ENCODE assay signal across 9 mouse cellular contexts in genomic region chr13:34875741-34876445, GRCm38 (mm10). TPM values are rescaled to one million over a fixed set of nuclear protein-coding genes. Genes with fewer than 3 reads are reported as not detected.
DNase-seq lines count a peak whose midpoint lies in the region; ATAC-seq lines count a peak whose summit lies in the region.
"Had no signal": no experiment of that assay in that cellular context is flagged by ENCODE, and none has a peak within 500 bp of the region (broad histone marks: within the 10 kb centered on the region; RNA-seq: fewer than 3 reads in every experiment).

No protein-coding gene starts in this region.

- DNase-seq in 416B (ENCODE audit: low read depth) (peak; percentile 67), MN1 (ENCODE audit: low spot score) (peak; percentile 74)
- DNase-seq in kidney, postnatal 36 days, result peak; percentile 68 to 81
- no peak for DNase-seq in left cerebral cortex, postnatal 36 days (ENCODE audit: low spot score in 2 of 2)

- peak overlapping the region; percentile 92 for H3K4me3 ChIP-seq in embryonic facial prominence, embryonic 12.5 days
- H3K4me3 ChIP-seq in heart, embryonic 16.5 days (ENCODE audit: low read length), result peak overlapping the region; percentile 96
- H3K4me3 ChIP-seq in megakaryocyte, embryonic 14.5 days (replicated peaks), result peak overlapping the region; percentile 97
- peak overlapping the region; percentile 97 for H3K4me3 ChIP-seq in stomach, embryonic 15.5 days (replicated peaks)

- intact Hi-C loops in left cerebral cortex, postnatal 36 days (cut with DNase I), result loop anchor here (10.0 kb wide), 1 partner anchor 841 kb away; the partner anchor contains the start of gene Bphl

- peak overlapping the region; percentile 87 for H3K4me2 ChIP-seq in embryonic facial prominence, embryonic 12.5 days (replicated peaks)
- H3K4me2 ChIP-seq in heart, embryonic 16.5 days (ENCODE audit: low read depth, low read length), result peak overlapping the region; percentile 93
- peak overlapping the region; percentile 69 for H3K4me2 ChIP-seq in stomach, embryonic 15.5 days

- peak overlapping the region; percentile 96 for H3K9ac ChIP-seq in embryonic facial prominence, embryonic 12.5 days
- peak overlapping the region; percentile 99 for H3K9ac ChIP-seq in heart, embryonic 16.5 days (ENCODE audit: low read length)
- H3K9ac ChIP-seq in stomach, embryonic 15.5 days, result peak overlapping the region; percentile 97

- peak overlapping the region; percentile 99 for H3K27ac ChIP-seq in embryonic facial prominence, embryonic 12.5 days
- peak overlapping the region; percentile 99 for H3K27ac ChIP-seq in heart, embryonic 16.5 days (ENCODE audit: low read length)
- peak overlapping the region; percentile 99 for H3K27ac ChIP-seq in stomach, embryonic 15.5 days

- H3K36me3 ChIP-seq in embryonic facial prominence, embryonic 12.5 days, result no peaks in the 10 kb centered on the region
- H3K36me3 ChIP-seq in heart, embryonic 16.5 days (ENCODE audit: control insufficient read depth, insufficient read depth), result no peaks in the 10 kb centered on the region
- peaks cover 13% of the 10 kb centered on the region for H3K36me3 ChIP-seq in megakaryocyte, embryonic 14.5 days (replicated peaks; ENCODE audit: low read length)
- H3K36me3 ChIP-seq in stomach, embryonic 15.5 days, result no peaks in the 10 kb centered on the region

- peaks cover 19% of the 10 kb centered on the region for H3K4me1 ChIP-seq in embryonic facial prominence, embryonic 12.5 days
- peaks cover 13% of the 10 kb centered on the region for H3K4me1 ChIP-seq in heart, embryonic 16.5 days (ENCODE audit: control insufficient read depth, insufficient read depth, low read length)
- H3K4me1 ChIP-seq in megakaryocyte, embryonic 14.5 days, result peaks cover 38% of the 10 kb centered on the region
- peaks cover 6% of the 10 kb centered on the region; the same call in 1 of the 2 replicates for H3K4me1 ChIP-seq in stomach, embryonic 15.5 days

- no peaks in the 10 kb centered on the region for H3K27me3 ChIP-seq in embryonic facial prominence, embryonic 12.5 days
- no peaks in the 10 kb centered on the region for H3K27me3 ChIP-seq in heart, embryonic 16.5 days (ENCODE audit: control insufficient read depth, insufficient read depth, low read length)
- no peaks in the 10 kb centered on the region for H3K27me3 ChIP-seq in megakaryocyte, embryonic 14.5 days (replicated peaks)
- no peaks in the 10 kb centered on the region for H3K27me3 ChIP-seq in stomach, embryonic 15.5 days (replicated peaks)

- ATAC-seq in embryonic facial prominence, embryonic 12.5 days (ENCODE audit: insufficient number of reproducible peaks, insufficient read depth, low FRiP score, low TSS enrichment), result peak; percentile 18; the same call in 1 of the 2 replicates
- peak; percentile 50 for ATAC-seq in heart, embryonic 16.5 days (replicated peaks; ENCODE audit: extremely low read depth, insufficient read depth, low FRiP score)
- ATAC-seq in stomach, embryonic 15.5 days (ENCODE audit: insufficient read depth, low FRiP score, low read depth), result peak; percentile 59

- WGBS in embryonic facial prominence, embryonic 12.5 days, result under 1% methylated on average over 50 of the region's 50 CpGs
- WGBS in heart, embryonic 16.5 days, result under 1% methylated on average over 50 of the region's 50 CpGs
- WGBS in stomach, embryonic 15.5 days, result under 1% methylated on average over 50 of the region's 50 CpGs

- no peaks in the 10 kb centered on the region for H3K9me3 ChIP-seq in embryonic facial prominence, embryonic 12.5 days
- H3K9me3 ChIP-seq in heart, embryonic 16.5 days (replicated peaks; ENCODE audit: control insufficient read depth, low read length), result no peaks in the 10 kb centered on the region
- no peaks in the 10 kb centered on the region for H3K9me3 ChIP-seq in megakaryocyte, embryonic 14.5 days
- no peaks in the 10 kb centered on the region for H3K9me3 ChIP-seq in stomach, embryonic 15.5 days

RNA-seq across cellular contexts. Expression of gene Prpf4b, which starts 0.8 kb away (rescaled TPM):
- 88.5 and 97.7 TPM in 2 replicates for polyA plus RNA-seq in embryonic facial prominence, embryonic 12.5 days (2016; fragmentation: Nextera tagmentation; extraction: Ambion mirVana)
- 39.4 and 40.2 TPM in 2 replicates for polyA plus RNA-seq in heart, embryonic 16.5 days (2015; fragmentation: Nextera tagmentation; extraction: Ambion mirVana)
- polyA plus RNA-seq in megakaryocyte, embryonic 14.5 days (2012; ENCODE audit: insufficient read depth, low replicate concordance), result 0.66 and 7.4 TPM in 2 replicates
- 69.0 and 72.2 TPM in 2 replicates for polyA plus RNA-seq in stomach, embryonic 15.5 days (2015; fragmentation: Nextera tagmentation; extraction: Ambion mirVana)
- total RNA-seq in left cerebral cortex, postnatal 36 days (2021), result 10 to 100 TPM; 69.4 to 90.6 TPM

RNA-seq across cellular contexts. Expression of gene Fam217a, which starts 48.2 kb away (rescaled TPM):
- polyA plus RNA-seq in embryonic facial prominence, embryonic 12.5 days (2016; fragmentation: Nextera tagmentation; extraction: Ambion mirVana), result 1.2 and 1.5 TPM in 2 replicates
- 1.5 and 1.6 TPM in 2 replicates for polyA plus RNA-seq in heart, embryonic 16.5 days (2015; fragmentation: Nextera tagmentation; extraction: Ambion mirVana)
- not detected in 2 replicates for polyA plus RNA-seq in megakaryocyte, embryonic 14.5 days (2012; ENCODE audit: insufficient read depth, low replicate concordance)
- polyA plus RNA-seq in stomach, embryonic 15.5 days (2015; fragmentation: Nextera tagmentation; extraction: Ambion mirVana), result 1.3 TPM in 2 replicates
- total RNA-seq in left cerebral cortex, postnatal 36 days (2021), result under 1 TPM; 0.79 to 0.91 TPM

RNA-seq across cellular contexts. Expression of gene 4933417A18Rik, which starts 48.3 kb away (rescaled TPM):
- not detected in 2 replicates for polyA plus RNA-seq in embryonic facial prominence, embryonic 12.5 days (2016; fragmentation: Nextera tagmentation; extraction: Ambion mirVana)
- polyA plus RNA-seq in heart, embryonic 16.5 days (2015; fragmentation: Nextera tagmentation; extraction: Ambion mirVana), result not detected in 2 replicates
- not detected in 2 replicates for polyA plus RNA-seq in megakaryocyte, embryonic 14.5 days (2012; ENCODE audit: insufficient read depth, low replicate concordance)
- not detected in 2 replicates for polyA plus RNA-seq in stomach, embryonic 15.5 days (2015; fragmentation: Nextera tagmentation; extraction: Ambion mirVana)
- total RNA-seq in left cerebral cortex, postnatal 36 days (2021), result not detected
- total RNA-seq: heart, adult 18-20 months had no signal

Comparison
In these comparisons a context has a peak if more than half of its experiments do, and no peak if none do; other contexts are left out.
1. DNase-seq: peak in 416B (single experiment), MN1 (single experiment) and kidney, postnatal 36 days (2 of 2); none in left cerebral cortex, postnatal 36 days (0 of 2).
2. Peak in every context shown above with its lines, with median percentiles within 50 percentile points of each other: ATAC-seq, H3K27ac ChIP-seq, H3K4me2 ChIP-seq, H3K4me3 ChIP-seq and H3K9ac ChIP-seq.